Comparison of ENCODE assay signal across 22 mouse cellular contexts in the genomic region with DNA sequence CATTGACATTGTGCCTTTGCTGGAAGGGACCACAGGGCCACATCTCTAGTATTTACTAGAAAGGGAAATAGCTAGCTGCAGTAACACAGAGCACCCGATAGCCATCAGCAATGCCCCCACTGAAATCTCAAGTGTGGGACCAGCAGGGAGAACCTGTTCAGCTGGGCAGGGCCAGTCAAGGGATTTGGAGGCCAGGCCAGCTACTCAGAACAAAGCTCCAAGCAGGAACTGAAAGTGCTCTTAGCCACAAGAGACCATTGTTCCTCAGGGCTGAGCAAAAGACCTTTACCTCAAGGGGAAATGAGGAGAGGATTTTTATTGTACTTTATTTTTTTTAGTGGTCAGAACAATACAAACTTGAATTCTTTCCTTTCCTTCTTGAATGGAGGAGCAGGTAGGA. TPM values are rescaled to one million over a fixed set of nuclear protein-coding genes. Genes with fewer than 3 reads are reported as not detected.
DNase-seq lines count a peak whose midpoint lies in the region; ATAC-seq lines count a peak whose summit lies in the region.
"Had no signal": no experiment of that assay in that cellular context is flagged by ENCODE, and none has a peak within 500 bp of the region (broad histone marks: within the 10 kb centered on the region; RNA-seq: fewer than 3 reads in every experiment).

No protein-coding gene starts in this region.

- no peak overlapping the region for H3K9ac ChIP-seq in kidney, embryonic 16.5 days (replicated peaks; ENCODE audit: low read length)
- no peak overlapping the region for H3K9ac ChIP-seq in forebrain, embryonic 13.5 days
- H3K9ac ChIP-seq: embryonic facial prominence, embryonic 15.5 days; heart, embryonic 15.5 days; hindbrain, embryonic 15.5 days had no signal

- peak overlapping the region; percentile 12 for H3K27ac ChIP-seq in kidney, embryonic 16.5 days (ENCODE audit: low read length)
- H3K27ac ChIP-seq in forebrain, embryonic 13.5 days, result no peak overlapping the region
- H3K27ac ChIP-seq: embryonic facial prominence, embryonic 15.5 days; heart, embryonic 15.5 days; hindbrain, embryonic 15.5 days; layer of hippocampus, adult 2 months had no signal

- no peak for DNase-seq in kidney, adult 9 months
- peak; percentile 18 for DNase-seq in urinary bladder, postnatal 25 days (ENCODE audit: low spot score)
- no peak for DNase-seq in urinary bladder, postnatal 10 days (ENCODE audit: low spot score)
- DNase-seq in gastrocnemius, adult 18-20 months (ENCODE audit: low spot score), result no peak
- no peak for DNase-seq in adipocyte (ENCODE audit: low spot score)
- DNase-seq: cerebellum, adult 11-12 months; cerebellum, postnatal 14 days; embryo, embryonic 11 days; heart, adult 11 months; heart, postnatal 4 days; kidney, postnatal 14 days; liver; retina, postnatal 1 day had no signal

- no peaks in the 10 kb centered on the region for H3K27me3 ChIP-seq in kidney, embryonic 16.5 days (ENCODE audit: insufficient read depth, low read length)
- H3K27me3 ChIP-seq in forebrain, embryonic 13.5 days, result no peaks in the 10 kb centered on the region
- H3K27me3 ChIP-seq: embryonic facial prominence, embryonic 15.5 days; heart, embryonic 15.5 days; hindbrain, embryonic 15.5 days had no signal

- H3K9me3 ChIP-seq in kidney, embryonic 16.5 days (ENCODE audit: low read length), result no peaks in the 10 kb centered on the region
- no peaks in the 10 kb centered on the region for H3K9me3 ChIP-seq in forebrain, embryonic 13.5 days (replicated peaks)
- H3K9me3 ChIP-seq: embryonic facial prominence, embryonic 15.5 days; heart, embryonic 15.5 days; hindbrain, embryonic 15.5 days had no signal

- 85% methylated on average over 1 of the region's 1 CpGs for WGBS in kidney, embryonic 16.5 days
- WGBS in forebrain, embryonic 13.5 days, result 91% methylated on average over 1 of the region's 1 CpGs

- no peak overlapping the region for H3K4me3 ChIP-seq in kidney, embryonic 16.5 days (ENCODE audit: low read length)
- H3K4me3 ChIP-seq in forebrain, embryonic 13.5 days, result no peak overlapping the region
- H3K4me3 ChIP-seq: embryonic facial prominence, embryonic 15.5 days; heart, embryonic 15.5 days; hindbrain, embryonic 15.5 days; layer of hippocampus, adult 2 months had no signal

- no peaks in the 10 kb centered on the region for H3K4me1 ChIP-seq in kidney, embryonic 16.5 days (ENCODE audit: insufficient read depth, low read length)
- H3K4me1 ChIP-seq in forebrain, embryonic 13.5 days, result no peaks in the 10 kb centered on the region
- H3K4me1 ChIP-seq: embryonic facial prominence, embryonic 15.5 days; heart, embryonic 15.5 days; hindbrain, embryonic 15.5 days had no signal

- H3K4me2 ChIP-seq in kidney, embryonic 16.5 days (replicated peaks; ENCODE audit: low read depth, low read length), result no peak overlapping the region
- no peak overlapping the region for H3K4me2 ChIP-seq in forebrain, embryonic 13.5 days
- H3K4me2 ChIP-seq: embryonic facial prominence, embryonic 15.5 days; heart, embryonic 15.5 days; hindbrain, embryonic 15.5 days had no signal

- no peak for ATAC-seq in kidney, embryonic 16.5 days (ENCODE audit: low FRiP score, low TSS enrichment)
- ATAC-seq in megakaryocyte progenitor cell, adult 5-6 weeks (replicated peaks; ENCODE audit: poor library complexity), result peak; percentile 85
- no peak for ATAC-seq in forebrain, embryonic 13.5 days
- ATAC-seq: intestine, embryonic 16.5 days; midbrain, embryonic 16.5 days had no signal

- peaks cover 20% of the 10 kb centered on the region for H3K36me3 ChIP-seq in kidney, embryonic 16.5 days (ENCODE audit: insufficient read depth, low read length)
- H3K36me3 ChIP-seq in forebrain, embryonic 13.5 days (ENCODE audit: poor library complexity, severe bottlenecking), result no peaks in the 10 kb centered on the region
- H3K36me3 ChIP-seq: heart, embryonic 15.5 days; hindbrain, embryonic 15.5 days had no signal

RNA-seq across cellular contexts. Expression of a gene that starts 25.9 kb away (rescaled TPM):
- polyA plus RNA-seq in kidney, embryonic 16.5 days (2015; fragmentation: Nextera tagmentation; extraction: Ambion mirVana), result 17.4 and 21.1 TPM in 2 replicates
- total RNA-seq in megakaryocyte progenitor cell, adult 5-6 weeks (2015), result 46.2 and 46.6 TPM in 2 replicates
- 22.4 and 38.8 TPM in 2 replicates for total RNA-seq in megakaryocyte progenitor cell, adult 5-6 weeks (2017)
- total RNA-seq in gastrocnemius, adult 18-20 months (2021), result 10 to 100 TPM; 34.0 to 37.7 TPM
- polyA plus RNA-seq in forebrain, embryonic 13.5 days (2015; fragmentation: Nextera tagmentation; extraction: Ambion mirVana), result 52.0 and 52.1 TPM in 2 replicates
